Mouse (Mus musculus) layer of hippocampus, adult 18-20 months (tissue): Measurements from ENCODE around the gene Grk1. TPM values are rescaled to one million over a fixed set of nuclear protein-coding genes. Genes with fewer than 3 reads are reported as not detected.

Source experiments
- DNase-seq, 2 experiments: peaks; one replicate each; pipeline ENCODE4 v3.0.0; 2022; ENCODE audit warnings: low spot score in 2 of 2
- long read RNA-seq: library from polyadenylated mRNA; stranded (forward); transcript quantifications from one replicate; pipeline ENCODE4 v2.0.0, GENCODE M21; 2021
- total RNA-seq, 2 experiments: library from RNA; stranded (reverse); gene quantifications; 2 replicates each; pipeline ENCODE4 v1.2.3; 2021

Gene Grk1
- not detected for total RNA-seq
- long read RNA-seq: 0 reads

GRCm38 (mm10) chr8:13404666-13405131, at the start of gene Grk1:
Gene Grk1, plus strand, starts transcription at chr8:13405081.
- no peak for DNase-seq

- no peak for DNase-seq
These were observed 48.7 kb upstream of the Grk1 start for GRCm38 (mm10) chr8:13356221-13356620.

- DNase-seq: no peak
These were observed 48.2 kb upstream of the Grk1 start for GRCm38 (mm10) chr8:13356681-13357080.

- no peak for DNase-seq
These were observed 44.7 kb upstream of the Grk1 start for GRCm38 (mm10) chr8:13360213-13360612.

- no peak for DNase-seq
These were observed 43.0 kb upstream of the Grk1 start for GRCm38 (mm10) chr8:13361865-13362264.

- DNase-seq: no peak
These were observed 31.7 kb upstream of the Grk1 start for GRCm38 (mm10) chr8:13373151-13373662.

- DNase-seq: no peak
These were observed 23.3 kb upstream of the Grk1 start for GRCm38 (mm10) chr8:13381630-13382029.

- no peak for DNase-seq
These were observed 22.3 kb upstream of the Grk1 start for GRCm38 (mm10) chr8:13382536-13382935.

- no peak for DNase-seq
These were observed 21.9 kb upstream of the Grk1 start for GRCm38 (mm10) chr8:13382999-13383398.

- no peak for DNase-seq
These were observed 18.5 kb upstream of the Grk1 start for GRCm38 (mm10) chr8:13386366-13386765.

GRCm38 (mm10) chr8:13387728-13388127, 17.2 kb upstream of the Grk1 start:
- no peak for DNase-seq

- no peak for DNase-seq
These were observed 16.1 kb upstream of the Grk1 start for GRCm38 (mm10) chr8:13388744-13389143.

GRCm38 (mm10) chr8:13393869-13394268, 11.0 kb upstream of the Grk1 start:
- no peak for DNase-seq

GRCm38 (mm10) chr8:13396725-13397124, 8.2 kb upstream of the Grk1 start, which contains the start of gene Atp4b:
Gene Atp4b, minus strand, starts transcription at chr8:13396825.
- DNase-seq: no peak

- no peak for DNase-seq
These were observed 1.4 kb upstream of the Grk1 start for GRCm38 (mm10) chr8:13403517-13403916.

- DNase-seq: no peak
These were observed 1.1 kb downstream of the Grk1 start for GRCm38 (mm10) chr8:13406011-13406410.

- DNase-seq: peak; percentile 47 to 81
These were observed 6.7 kb downstream of the Grk1 start for GRCm38 (mm10) chr8:13411597-13411996.

GRCm38 (mm10) chr8:13412891-13413558, 8.1 kb downstream of the Grk1 start:
- DNase-seq: peak in 1 of 2 experiments; percentile 59

GRCm38 (mm10) chr8:13413823-13414390, 9.0 kb downstream of the Grk1 start:
- DNase-seq: no peak

- peak in 1 of 2 experiments; percentile 20 for DNase-seq
These were observed 11.0 kb downstream of the Grk1 start for GRCm38 (mm10) chr8:13415879-13416278.

GRCm38 (mm10) chr8:13419111-13419639, 14.3 kb downstream of the Grk1 start:
- DNase-seq: no peak

- no peak for DNase-seq
These were observed 16.1 kb downstream of the Grk1 start for GRCm38 (mm10) chr8:13420970-13421369.
